7 mouse cellular contexts compared by ENCODE assay signal in genomic region chr15:83171712-83172481, GRCm38 (mm10). TPM values are rescaled to one million over a fixed set of nuclear protein-coding genes. Genes with fewer than 3 reads are reported as not detected.
A peak's percentile ranks its signal among the peaks of the same experiment; 100 is the strongest.
DNase-seq lines count a peak whose midpoint lies in the region; ATAC-seq lines count a peak whose summit lies in the region.

No protein-coding gene starts in this region.

- peak; percentile 94 for ATAC-seq in intestine, embryonic 16.5 days
- peak; percentile 97 for ATAC-seq in midbrain, embryonic 11.5 days (ENCODE audit: low FRiP score)

- peak overlapping the region; percentile 92 for H3K4me2 ChIP-seq in intestine, embryonic 16.5 days (ENCODE audit: low read depth, low read length)
- H3K4me2 ChIP-seq in midbrain, embryonic 11.5 days = peak overlapping the region; percentile 95

- no peaks in the 10 kb centered on the region for H3K9me3 ChIP-seq in intestine, embryonic 16.5 days (ENCODE audit: control insufficient read depth, low read length)
- H3K9me3 ChIP-seq in midbrain, embryonic 11.5 days (ENCODE audit: control insufficient read depth, low read length) = no peaks in the 10 kb centered on the region

- no peaks in the 10 kb centered on the region for H3K36me3 ChIP-seq in intestine, embryonic 16.5 days (ENCODE audit: control insufficient read depth, insufficient read depth, low read length)
- no peaks in the 10 kb centered on the region for H3K36me3 ChIP-seq in midbrain, embryonic 11.5 days (ENCODE audit: control insufficient read depth, insufficient read depth, low read length)

- WGBS in intestine, embryonic 16.5 days = under 1% methylated on average over 66 of the region's 67 CpGs
- WGBS in midbrain, embryonic 11.5 days = 1% methylated on average over 67 of the region's 67 CpGs

- intact Hi-C loops in gastrocnemius, postnatal 36 days (cut with DNase I) = loop anchor here (5.0 kb wide), 1 partner anchor 35 kb away; no protein-coding TSS in a partner anchor
- intact Hi-C loops in left cerebral cortex, postnatal 36 days (cut with DNase I) = no loop called here

- peak; percentile 95 for DNase-seq in adrenal gland, adult 18-20 months (ENCODE audit: low spot score in 2 of 2)
- peak; percentile 100 for DNase-seq in embryo, embryonic 11 days
- peak; percentile 95 to 96 for DNase-seq in gastrocnemius, postnatal 36 days
- peak; percentile 94 to 97 for DNase-seq in left cerebral cortex, postnatal 36 days (ENCODE audit: low spot score in 2 of 2)
- DNase-seq in midbrain, embryonic 11.5 days (ENCODE audit: low spot score, missing footprints) = peak; percentile 100
- peak; percentile 97 for DNase-seq in skeletal muscle tissue, adult 2 months (ENCODE audit: low read depth, low spot score)

- no peaks in the 10 kb centered on the region for H3K27me3 ChIP-seq in intestine, embryonic 16.5 days (replicated peaks; ENCODE audit: control insufficient read depth, insufficient read depth, low read length)
- H3K27me3 ChIP-seq in midbrain, embryonic 11.5 days (ENCODE audit: control insufficient read depth, insufficient read depth, low read length) = no peaks in the 10 kb centered on the region

- H3K9ac ChIP-seq in intestine, embryonic 16.5 days (ENCODE audit: low read depth, low read length) = peak overlapping the region; percentile 85
- H3K9ac ChIP-seq in midbrain, embryonic 11.5 days (ENCODE audit: low read length) = peak overlapping the region; percentile 88

- H3K4me1 ChIP-seq in intestine, embryonic 16.5 days (ENCODE audit: control insufficient read depth, insufficient read depth, low read length) = peaks cover 36% of the 10 kb centered on the region
- H3K4me1 ChIP-seq in midbrain, embryonic 11.5 days (ENCODE audit: control insufficient read depth, insufficient read depth, low read length) = peaks cover 10% of the 10 kb centered on the region

- H3K27ac ChIP-seq in intestine, embryonic 16.5 days (ENCODE audit: low read length) = peak overlapping the region; percentile 94
- peak overlapping the region; percentile 72 for H3K27ac ChIP-seq in midbrain, embryonic 11.5 days (ENCODE audit: low read depth, low read length)

- peak overlapping the region; percentile 71 for H3K4me3 ChIP-seq in intestine, embryonic 16.5 days (ENCODE audit: low read length)
- H3K4me3 ChIP-seq in midbrain, embryonic 11.5 days (ENCODE audit: low read depth, low read length) = peak overlapping the region; percentile 85

RNA-seq across cellular contexts. Expression of gene Cyb5r3, which starts 0.5 kb away (rescaled TPM):
- 100 to 1,000 TPM; 248 to 351 TPM for total RNA-seq in adrenal gland, adult 18-20 months (2021)
- total RNA-seq in gastrocnemius, postnatal 36 days (2021) = 10 to 100 TPM; 41.8 to 54.2 TPM
- 283 and 299 TPM in 2 replicates for polyA plus RNA-seq in intestine, embryonic 16.5 days (2015; fragmentation: Nextera tagmentation; extraction: Ambion mirVana)
- total RNA-seq in left cerebral cortex, postnatal 36 days (2021) = 10 to 100 TPM; 59.1 to 62.8 TPM
- 156 and 161 TPM in 2 replicates for polyA plus RNA-seq in midbrain, embryonic 11.5 days (2014; fragmentation: Nextera tagmentation; extraction: Ambion mirVana)

RNA-seq across cellular contexts. Expression of gene Poldip3, which starts 22.7 kb away (rescaled TPM):
- total RNA-seq in adrenal gland, adult 18-20 months (2021) = 100 to 1,000 TPM in 1 of 2 experiments, 10 to 100 TPM in 1; 86.0 to 105 TPM
- 10 to 100 TPM; 14.1 to 16.9 TPM for total RNA-seq in gastrocnemius, postnatal 36 days (2021)
- 104 and 106 TPM in 2 replicates for polyA plus RNA-seq in intestine, embryonic 16.5 days (2015; fragmentation: Nextera tagmentation; extraction: Ambion mirVana)
- 10 to 100 TPM; 84.5 to 87.4 TPM for total RNA-seq in left cerebral cortex, postnatal 36 days (2021)
- polyA plus RNA-seq in midbrain, embryonic 11.5 days (2014; fragmentation: Nextera tagmentation; extraction: Ambion mirVana) = 167 and 173 TPM in 2 replicates

RNA-seq across cellular contexts. Expression of gene Rrp7a, which starts 49.3 kb away (rescaled TPM):
- 100 to 1,000 TPM; 111 to 113 TPM for total RNA-seq in adrenal gland, adult 18-20 months (2021)
- total RNA-seq in gastrocnemius, postnatal 36 days (2021) = 10 to 100 TPM; 33.6 to 40.4 TPM
- polyA plus RNA-seq in intestine, embryonic 16.5 days (2015; fragmentation: Nextera tagmentation; extraction: Ambion mirVana) = 69.4 and 75.4 TPM in 2 replicates
- total RNA-seq in left cerebral cortex, postnatal 36 days (2021) = 100 to 1,000 TPM; 148 to 158 TPM
- 70.5 and 79.6 TPM in 2 replicates for polyA plus RNA-seq in midbrain, embryonic 11.5 days (2014; fragmentation: Nextera tagmentation; extraction: Ambion mirVana)

Comparison
In these comparisons a context has a peak if more than half of its experiments do, and no peak if none do; other contexts are left out.
1. Peak in every context shown above with its lines: DNase-seq, ATAC-seq, H3K4me3 ChIP-seq and H3K27ac ChIP-seq.
2. RNA of gene Poldip3, which starts 22.7 kb away (total RNA-seq): 86.0 to 105 TPM in adrenal gland, adult 18-20 months and 84.5 to 87.4 TPM in left cerebral cortex, postnatal 36 days; 14.1 to 16.9 TPM in gastrocnemius, postnatal 36 days; every median in the first group is over 4 times any median in the second.